Mouse (Mus musculus): ENCODE data around the gene Vps52.

The Vps52 gene

GRCm38 (mm10) chr17:33920282-33921097 is 35.1 kb upstream of the Vps52 start:
- peak; percentile 77 to 87 for DNase-seq (ENCODE audit: low read depth in 2 of 2, low spot score in 2 of 2)

GRCm38 (mm10) chr17:33921361-33921760 is 34.3 kb upstream of the Vps52 start:
- no peak for DNase-seq (ENCODE audit: low read depth in 2 of 2, low spot score in 2 of 2)

GRCm38 (mm10) chr17:33924577-33925283 is 30.9 kb upstream of the Vps52 start:
- DNase-seq (ENCODE audit: low read depth in 2 of 2, low spot score in 2 of 2), result peak; percentile 68 to 77

- no peak for DNase-seq (ENCODE audit: low read depth in 2 of 2, low spot score in 2 of 2)
Observed at GRCm38 (mm10) chr17:33925406-33926116, 30.1 kb upstream of the Vps52 start.

- no peak for DNase-seq (ENCODE audit: low read depth in 2 of 2, low spot score in 2 of 2)
Observed at GRCm38 (mm10) chr17:33926207-33926932, 29.2 kb upstream of the Vps52 start.

GRCm38 (mm10) chr17:33928251-33928947 is 27.2 kb upstream of the Vps52 start:
- no peak for DNase-seq (ENCODE audit: low read depth in 2 of 2, low spot score in 2 of 2)

- DNase-seq (ENCODE audit: low read depth in 2 of 2, low spot score in 2 of 2), result peak; percentile 93 to 97
Observed at GRCm38 (mm10) chr17:33929371-33930279, 26.0 kb upstream of the Vps52 start, which contains the start of gene Rgl2. Gene Rgl2 (plus strand): TSS chr17:33929543.

- peak in 1 of 2 experiments; percentile 55 for DNase-seq (ENCODE audit: low read depth in 2 of 2, low spot score in 2 of 2)
Observed at GRCm38 (mm10) chr17:33930280-33931158, 25.1 kb upstream of the Vps52 start.

GRCm38 (mm10) chr17:33931159-33931866 is 24.3 kb upstream of the Vps52 start:
- DNase-seq (ENCODE audit: low read depth in 2 of 2, low spot score in 2 of 2), result no peak

GRCm38 (mm10) chr17:33931947-33932346 is 23.7 kb upstream of the Vps52 start:
- DNase-seq (ENCODE audit: low read depth in 2 of 2, low spot score in 2 of 2), result no peak

GRCm38 (mm10) chr17:33932448-33932847 is 23.2 kb upstream of the Vps52 start:
- no peak for DNase-seq (ENCODE audit: low read depth in 2 of 2, low spot score in 2 of 2)

- no peak for DNase-seq (ENCODE audit: low read depth in 2 of 2, low spot score in 2 of 2)
Observed at GRCm38 (mm10) chr17:33932970-33933369, 22.6 kb upstream of the Vps52 start.

GRCm38 (mm10) chr17:33935422-33936055 is 20.1 kb upstream of the Vps52 start:
- DNase-seq (ENCODE audit: low read depth in 2 of 2, low spot score in 2 of 2), result no peak

- no peak for DNase-seq (ENCODE audit: low read depth in 2 of 2, low spot score in 2 of 2)
Observed at GRCm38 (mm10) chr17:33936993-33937392, 18.6 kb upstream of the Vps52 start.

- no peak for DNase-seq (ENCODE audit: low read depth in 2 of 2, low spot score in 2 of 2)
Observed at GRCm38 (mm10) chr17:33938783-33939182, 16.8 kb upstream of the Vps52 start.

GRCm38 (mm10) chr17:33940206-33940805 is 15.3 kb upstream of the Vps52 start, which contains the start of the genes Pfdn6 and Wdr46:
Gene Pfdn6 (minus strand): TSS chr17:33940343.
Gene Wdr46 (plus strand): TSS chr17:33940660.
- DNase-seq (ENCODE audit: low read depth in 2 of 2, low spot score in 2 of 2), result peak; percentile 75 to 79

- no peak for DNase-seq (ENCODE audit: low read depth in 2 of 2, low spot score in 2 of 2)
Observed at GRCm38 (mm10) chr17:33940981-33941380, 14.6 kb upstream of the Vps52 start.
